Mouse (Mus musculus) gastrocnemius, postnatal 10 days (tissue): ENCODE data around the gene Colgalt1. TPM values are rescaled to one million over a fixed set of nuclear protein-coding genes. Genes with fewer than 3 reads are reported as not detected.
A peak's percentile ranks its signal among the peaks of the same experiment; 100 is the strongest.

Experiments
- DNase-seq: peaks from one replicate; pipeline ENCODE4 v3.0.0; 2021; ENCODE audit warnings: mixed read lengths
- total RNA-seq, 2 experiments: library from RNA; stranded (reverse); gene quantifications; 2 replicates each; pipeline ENCODE4 v1.2.3; 2021

The Colgalt1 gene
- total RNA-seq, 2 experiments from 2014 or later = 43.3 to 56.1 TPM

- DNase-seq = no peak
Measured at GRCm38 (mm10) chr8:71628396-71629095, 17.7 kb downstream of the Colgalt1 start.

- DNase-seq = peak; percentile 90
Measured at GRCm38 (mm10) chr8:71629096-71629697, 18.4 kb downstream of the Colgalt1 start.

GRCm38 (mm10) chr8:71629781-71630212, 19.0 kb downstream of the Colgalt1 start:
- DNase-seq = peak; percentile 38

- DNase-seq = no peak
Measured at GRCm38 (mm10) chr8:71630761-71631160, 20.0 kb downstream of the Colgalt1 start.

GRCm38 (mm10) chr8:71631897-71632296, 21.1 kb downstream of the Colgalt1 start:
- no peak for DNase-seq

GRCm38 (mm10) chr8:71633164-71633563, 22.4 kb downstream of the Colgalt1 start:
- peak; percentile 60 for DNase-seq

- no peak for DNase-seq
Measured at GRCm38 (mm10) chr8:71633981-71634667, 23.3 kb downstream of the Colgalt1 start.

- DNase-seq = no peak
Measured at GRCm38 (mm10) chr8:71637149-71638095, 26.6 kb downstream of the Colgalt1 start.

GRCm38 (mm10) chr8:71638321-71638720, 27.5 kb downstream of the Colgalt1 start:
- no peak for DNase-seq

GRCm38 (mm10) chr8:71639318-71639717, 28.5 kb downstream of the Colgalt1 start:
- DNase-seq = no peak

- no peak for DNase-seq
Measured at GRCm38 (mm10) chr8:71645510-71645909, 34.7 kb downstream of the Colgalt1 start.

- no peak for DNase-seq
Measured at GRCm38 (mm10) chr8:71654600-71654999, 43.8 kb downstream of the Colgalt1 start.

GRCm38 (mm10) chr8:71657816-71658215, 47.0 kb downstream of the Colgalt1 start:
- no peak for DNase-seq

GRCm38 (mm10) chr8:71658515-71659049, 47.8 kb downstream of the Colgalt1 start:
- no peak for DNase-seq

GRCm38 (mm10) chr8:71659751-71660150, 49.0 kb downstream of the Colgalt1 start:
- DNase-seq = no peak

GRCm38 (mm10) chr8:71660325-71661120, 49.7 kb downstream of the Colgalt1 start:
- DNase-seq = peak; percentile 90

- DNase-seq = no peak
Measured at GRCm38 (mm10) chr8:71665331-71666130, 54.7 kb downstream of the Colgalt1 start.

- no peak for DNase-seq
Measured at GRCm38 (mm10) chr8:71666855-71667254, 56.1 kb downstream of the Colgalt1 start.

- no peak for DNase-seq
Measured at GRCm38 (mm10) chr8:71667256-71667655, 56.5 kb downstream of the Colgalt1 start.
